Mouse (Mus musculus) large intestine, adult 2 months (tissue): ENCODE results near the gene Akp3. TPM values are rescaled to one million over a fixed set of nuclear protein-coding genes. Genes with fewer than 3 reads are reported as not detected.

Source experiments
- DNase-seq: peaks from one replicate; pipeline ENCODE4 v3.0.0-alpha.2; 2012; ENCODE audit warnings: low read depth, low spot score
- WGBS: fragments of 180-500 bp; shearing (Covaris S2); methylation state at CpG from one replicate; pipeline ENCODE4 v1.1.7; 2018; 5-methylcytosine and 5-hydroxymethylcytosine counted together
- polyA plus RNA-seq: library from polyadenylated mRNA; depleted of rRNA; stranded (reverse); fragments of >200 nt; gene quantifications from 2 replicates; pipeline ENCODE4 v1.2.3, GENCODE M21; 2012; rRNA removed

Akp3 gene
- 0.38 and 0.96 TPM in 2 replicates for polyA plus RNA-seq

- DNase-seq = no peak
- 41% methylated on average over 6 of the region's 6 CpGs for WGBS
These were observed at the start of gene Akp3 for GRCm38 (mm10) chr1:87124673-87125072. TSS of gene Akp3 (plus strand) at chr1:87124973.

- DNase-seq = no peak
- 30% methylated on average over 4 of the region's 4 CpGs for WGBS
These were observed 38.6 kb upstream of the Akp3 start for GRCm38 (mm10) chr1:87086196-87086595.

DNA sequence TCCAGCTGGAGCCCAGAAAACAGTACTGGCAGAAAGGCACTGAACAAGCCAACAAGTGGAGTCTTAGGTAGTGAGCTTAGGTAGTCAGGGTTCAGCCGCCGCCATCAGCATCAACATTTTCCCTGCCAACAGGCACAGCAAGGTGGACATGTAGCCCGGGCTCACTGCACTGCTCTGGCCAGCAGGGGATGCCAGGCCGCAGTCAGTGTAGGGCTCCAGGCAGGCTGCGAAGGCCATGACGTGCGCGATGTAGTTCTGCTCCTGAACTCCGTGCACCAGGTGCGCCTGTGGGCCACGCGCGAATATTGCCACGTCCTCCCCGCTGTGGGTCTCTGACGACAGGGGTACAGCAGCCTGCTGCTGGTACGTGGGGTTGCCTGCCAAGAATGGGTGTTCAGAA is 37.8 kb upstream of the Akp3 start:
- WGBS = 80% methylated on average over 17 of the region's 17 CpGs
- DNase-seq = no peak

DNA sequence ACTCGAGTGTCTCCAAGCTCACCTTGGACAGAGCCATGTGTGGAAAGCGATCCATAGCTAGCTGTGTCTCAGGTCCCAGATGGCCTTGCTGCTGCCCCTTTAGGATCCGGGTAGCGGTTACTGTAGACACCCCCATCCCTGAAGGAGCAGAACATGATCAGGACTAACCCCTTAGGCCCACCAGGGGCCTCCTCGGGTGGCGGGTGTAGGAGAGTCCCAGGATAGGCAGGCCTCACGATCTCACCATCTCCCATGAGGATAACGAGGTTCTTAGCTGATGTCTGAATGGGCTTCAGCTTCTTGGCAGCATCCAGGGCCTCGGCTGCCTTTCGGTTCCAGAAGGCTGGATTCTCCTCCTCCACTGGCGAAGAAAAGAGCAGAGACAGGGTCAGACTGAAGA is 35.5 kb upstream of the Akp3 start:
- no peak for DNase-seq
- WGBS = 90% methylated on average over 11 of the region's 11 CpGs

- 48% methylated on average over 4 of the region's 4 CpGs for WGBS
- no peak for DNase-seq
These were observed 34.9 kb upstream of the Akp3 start, which contains the start of gene Alppl2 for GRCm38 (mm10) chr1:87089828-87090227. TSS of gene Alppl2 (minus strand) at chr1:87089928.

DNA sequence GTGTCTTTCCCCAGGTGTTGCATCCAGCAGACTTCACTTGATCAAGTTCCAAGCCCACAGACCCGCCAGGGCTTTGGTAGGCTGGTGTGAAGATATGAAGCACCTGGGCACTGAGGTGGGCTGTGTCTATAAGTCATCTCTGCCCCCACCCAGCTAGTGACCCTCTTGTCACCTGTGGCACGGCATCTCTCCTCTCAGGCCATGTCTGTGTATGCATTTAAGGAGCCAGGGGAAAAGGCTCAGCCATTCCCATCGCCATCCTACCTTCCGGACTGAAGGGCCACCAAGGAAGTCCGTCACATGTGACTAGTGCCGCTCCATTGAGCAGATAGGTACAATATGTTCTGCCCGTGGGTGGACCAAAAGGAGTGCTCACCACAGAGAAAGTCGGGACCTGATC is 29.1 kb upstream of the Akp3 start:
- 72% methylated on average over 8 of the region's 8 CpGs for WGBS
- no peak for DNase-seq

GRCm38 (mm10) chr1:87098358-87098975 is 26.3 kb upstream of the Akp3 start:
- WGBS = 15% methylated on average over 30 of the region's 30 CpGs
- DNase-seq = peak; percentile 6

DNA sequence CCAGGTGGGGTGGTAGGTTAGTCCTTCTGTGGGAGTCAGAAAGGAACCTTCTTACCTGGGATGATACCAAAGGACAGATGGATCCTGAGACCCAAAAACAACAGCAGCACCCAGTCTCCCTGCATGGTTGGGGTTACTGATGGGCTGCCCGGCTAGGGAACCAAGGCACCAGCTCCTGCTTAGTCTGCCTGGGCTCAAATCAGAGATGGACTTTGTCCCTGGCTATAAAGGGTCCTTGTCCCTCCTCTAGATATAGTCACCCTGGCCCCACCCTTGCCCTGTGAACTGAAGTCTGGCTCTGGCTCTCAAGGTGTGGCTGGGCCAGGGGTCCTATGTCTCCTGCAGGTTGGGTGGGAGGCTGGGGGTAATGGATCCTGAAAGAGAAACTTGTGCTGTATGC is 23.4 kb upstream of the Akp3 start, which contains the start of gene Alpi:
TSS of gene Alpi (minus strand) at position 196 of the 400 bp plus-strand sequence.
- peak; percentile 28 for DNase-seq
- WGBS = 42% methylated on average over 1 of the region's 1 CpGs

GRCm38 (mm10) chr1:87102114-87102513 is 22.7 kb upstream of the Akp3 start:
- WGBS = 68% methylated on average over 3 of the region's 3 CpGs
- DNase-seq = no peak

DNA sequence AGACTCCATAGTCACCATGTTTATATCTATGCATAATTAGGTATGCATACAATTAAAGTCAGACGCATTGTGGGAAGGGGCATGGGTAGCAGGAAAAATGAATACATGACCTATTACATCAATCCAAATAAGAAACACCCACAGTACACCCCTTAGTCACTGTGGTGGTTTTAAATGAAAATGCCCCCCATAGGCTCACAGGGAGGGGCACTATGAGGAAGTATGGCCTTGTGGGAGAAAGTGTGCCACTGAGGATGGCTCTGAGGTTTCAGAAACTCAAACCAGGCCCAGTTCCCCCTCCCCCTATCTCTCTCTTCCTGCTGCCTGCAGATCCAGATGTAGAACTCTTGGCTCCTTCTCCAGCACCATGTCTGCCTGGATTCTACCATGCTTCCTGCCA is 20.8 kb upstream of the Akp3 start:
- WGBS = 73% methylated on average over 1 of the region's 1 CpGs
- no peak for DNase-seq

GRCm38 (mm10) chr1:87106536-87106935 is 18.2 kb upstream of the Akp3 start:
- DNase-seq = no peak
- 79% methylated on average over 8 of the region's 8 CpGs for WGBS

DNA sequence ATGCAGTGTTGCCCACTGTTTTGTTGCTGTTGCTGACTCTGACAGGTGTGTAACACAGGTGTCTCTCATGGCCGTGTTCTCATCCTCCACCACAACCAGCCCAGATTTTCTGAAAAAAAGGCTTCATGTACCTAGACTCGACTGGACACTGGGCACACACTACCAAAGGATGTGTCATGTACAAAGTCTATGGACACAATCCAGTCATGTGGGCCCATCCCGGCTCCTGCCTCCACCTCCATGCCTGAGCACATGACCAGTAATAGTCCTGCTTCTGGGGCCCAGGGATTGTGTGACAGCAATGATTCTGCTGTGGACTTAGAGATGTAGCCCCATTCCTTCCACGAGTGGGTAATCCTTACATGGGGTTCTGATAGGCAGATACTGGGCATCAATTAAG is 16.2 kb upstream of the Akp3 start:
- no peak for DNase-seq
- 75% methylated on average over 4 of the region's 4 CpGs for WGBS

- 40% methylated on average over 9 of the region's 9 CpGs for WGBS
- DNase-seq = no peak
These were observed 12.9 kb upstream of the Akp3 start for GRCm38 (mm10) chr1:87111719-87112354.

- DNase-seq = no peak
- 79% methylated on average over 1 of the region's 1 CpGs for WGBS
These were observed 10.0 kb upstream of the Akp3 start for GRCm38 (mm10) chr1:87114784-87115183.

DNA sequence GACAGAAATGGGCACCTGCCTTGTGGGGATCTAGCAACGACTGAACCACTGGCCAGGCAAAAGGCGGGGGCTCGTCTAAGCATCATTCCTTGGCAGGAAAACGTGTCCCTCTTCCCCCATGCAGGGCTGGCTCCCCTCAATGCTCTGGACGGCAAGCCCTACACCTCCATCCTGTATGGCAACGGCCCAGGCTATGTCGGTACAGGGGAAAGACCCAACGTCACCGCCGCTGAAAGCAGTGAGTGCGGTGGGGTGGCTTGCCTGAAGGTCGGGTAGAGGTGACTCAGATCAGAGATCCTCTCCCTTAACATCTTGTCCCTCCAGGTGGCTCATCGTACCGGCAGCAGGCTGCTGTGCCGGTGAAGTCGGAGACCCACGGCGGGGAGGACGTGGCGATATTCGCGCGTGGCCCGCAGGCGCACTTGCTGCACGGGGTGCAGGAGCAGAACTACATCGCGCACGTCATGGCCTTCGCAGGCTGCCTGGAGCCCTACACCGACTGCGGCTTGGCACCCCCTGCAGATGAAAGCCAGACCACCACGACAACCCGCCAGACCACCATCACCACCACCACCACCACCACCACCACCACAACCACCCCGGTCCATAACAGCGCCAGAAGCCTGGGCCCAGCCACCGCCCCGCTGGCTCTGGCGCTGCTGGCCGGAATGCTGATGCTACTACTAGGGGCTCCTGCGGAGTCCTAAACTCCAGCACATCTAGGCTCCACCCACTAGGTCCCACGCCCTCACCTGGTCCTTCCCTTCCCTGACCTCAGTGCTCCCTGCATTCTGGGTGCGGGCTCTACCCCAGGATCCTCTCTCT is 2.6 kb downstream of the Akp3 start:
- WGBS = 13% methylated on average over 43 of the region's 43 CpGs
- no peak for DNase-seq

GRCm38 (mm10) chr1:87131803-87132202 is 7.0 kb downstream of the Akp3 start:
- WGBS = 64% methylated on average over 4 of the region's 4 CpGs
- no peak for DNase-seq

- no peak for DNase-seq
- WGBS = 89% methylated on average over 4 of the region's 4 CpGs
These were observed 16.8 kb downstream of the Akp3 start for GRCm38 (mm10) chr1:87141550-87141949.

DNA sequence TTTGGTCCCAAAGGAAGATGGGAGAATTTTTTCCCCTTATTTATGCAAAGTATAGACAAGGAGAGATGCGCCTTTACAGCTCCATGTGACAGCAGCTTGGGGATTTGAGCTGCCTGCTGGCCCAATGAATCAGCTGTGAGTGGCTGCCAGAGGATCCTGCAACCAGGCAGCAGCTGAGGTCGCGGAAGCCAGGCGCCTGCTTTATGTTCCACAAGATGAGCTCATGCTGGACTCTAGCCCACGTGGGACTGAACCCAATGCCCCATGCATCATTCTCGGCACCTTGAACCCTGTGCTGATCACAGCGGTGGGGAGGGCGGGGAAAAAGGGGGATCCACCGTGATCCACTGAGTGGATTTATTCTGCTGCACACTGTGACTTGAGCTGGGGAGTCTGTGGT is 17.7 kb downstream of the Akp3 start:
- 45% methylated on average over 9 of the region's 9 CpGs for WGBS

GRCm38 (mm10) chr1:87143141-87143540 is 18.4 kb downstream of the Akp3 start:
- WGBS = 75% methylated on average over 10 of the region's 10 CpGs
- no peak for DNase-seq

More for the DNA sequence above, 17.7 kb downstream of the Akp3 start:
- DNase-seq = no peak

DNA sequence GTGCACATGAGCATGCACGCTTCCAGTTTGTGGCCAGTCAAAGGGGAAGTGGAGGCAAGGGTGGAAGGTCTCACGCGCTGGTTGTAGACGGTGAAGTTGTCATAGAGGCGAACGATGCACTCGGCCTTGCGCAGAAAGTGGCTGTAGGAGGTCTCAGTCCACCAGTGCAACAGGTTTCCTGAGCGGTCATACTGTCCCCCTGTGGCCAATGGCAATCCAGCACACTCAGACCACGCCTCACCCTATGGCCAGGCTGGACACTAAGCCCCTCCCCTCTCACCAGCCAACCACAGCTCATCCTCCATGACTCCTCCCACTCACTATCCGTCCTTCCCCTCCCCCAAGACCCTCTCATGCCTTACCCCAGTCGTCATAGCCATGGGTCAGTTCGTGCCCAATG is 24.6 kb downstream of the Akp3 start:
- WGBS = 41% methylated on average over 13 of the region's 13 CpGs
- no peak for DNase-seq

DNA sequence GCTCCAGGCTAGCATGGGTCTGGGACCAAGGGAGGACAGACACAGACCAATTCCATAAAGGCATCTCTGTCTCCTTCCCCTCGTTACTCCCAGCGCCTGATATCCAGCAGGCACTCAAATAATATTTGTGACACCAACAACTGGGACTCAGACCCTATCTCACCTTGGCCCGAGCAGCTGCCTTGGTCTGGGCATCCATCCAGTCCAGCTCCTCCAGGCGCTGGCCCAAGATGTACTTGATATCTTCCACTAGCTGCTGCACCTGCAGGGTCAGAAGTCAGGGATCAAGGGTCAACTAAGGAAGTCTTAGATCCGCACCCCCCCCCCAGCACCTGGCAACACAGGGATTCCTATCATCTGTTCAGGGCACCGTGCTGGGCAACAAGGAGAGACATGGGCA is 26.5 kb downstream of the Akp3 start:
- no peak for DNase-seq
- 55% methylated on average over 6 of the region's 6 CpGs for WGBS
